Mouse (Mus musculus) urinary bladder, postnatal 14 days (tissue): ENCODE measurements around the gene Lsm2.

Source experiments
- DNase-seq: peaks from one replicate; pipeline ENCODE4 v3.0.0; 2021; ENCODE audit warnings: low spot score

Gene Lsm2

GRCm38 (mm10) chr17:35015296-35015695 is 33.6 kb downstream of the Lsm2 start:
- no peak for DNase-seq

- peak; percentile 72 for DNase-seq
Measured at GRCm38 (mm10) chr17:35016376-35016775, 34.7 kb downstream of the Lsm2 start, which contains the start of gene Vwa7. TSS of gene Vwa7 (plus strand) at chr17:35016579.

GRCm38 (mm10) chr17:35016791-35017705 is 35.4 kb downstream of the Lsm2 start:
- no peak for DNase-seq

GRCm38 (mm10) chr17:35017706-35018030 is 36.0 kb downstream of the Lsm2 start:
- no peak for DNase-seq

GRCm38 (mm10) chr17:35018171-35018570 is 36.5 kb downstream of the Lsm2 start:
- DNase-seq = no peak

- DNase-seq = no peak
Measured at GRCm38 (mm10) chr17:35019894-35020293, 38.2 kb downstream of the Lsm2 start.

- DNase-seq = no peak
Measured at GRCm38 (mm10) chr17:35020551-35020950, 38.9 kb downstream of the Lsm2 start.

GRCm38 (mm10) chr17:35021163-35021808 is 39.6 kb downstream of the Lsm2 start:
- DNase-seq = peak; percentile 89

GRCm38 (mm10) chr17:35021842-35022477 is 40.3 kb downstream of the Lsm2 start:
- no peak for DNase-seq

GRCm38 (mm10) chr17:35022541-35023060 is 40.9 kb downstream of the Lsm2 start:
- DNase-seq = no peak

GRCm38 (mm10) chr17:35023221-35023620 is 41.6 kb downstream of the Lsm2 start:
- no peak for DNase-seq

GRCm38 (mm10) chr17:35023756-35024155 is 42.1 kb downstream of the Lsm2 start:
- DNase-seq = no peak

- DNase-seq = no peak
Measured at GRCm38 (mm10) chr17:35024261-35024660, 42.6 kb downstream of the Lsm2 start.

- DNase-seq = no peak
Measured at GRCm38 (mm10) chr17:35024691-35025488, 43.2 kb downstream of the Lsm2 start.

- no peak for DNase-seq
Measured at GRCm38 (mm10) chr17:35026206-35026605, 44.5 kb downstream of the Lsm2 start.

- DNase-seq = no peak
Measured at GRCm38 (mm10) chr17:35027277-35028068, 45.8 kb downstream of the Lsm2 start, which contains the start of gene Sapcd1. TSS of gene Sapcd1 (minus strand) at chr17:35028016.

GRCm38 (mm10) chr17:35028315-35028714 is 46.7 kb downstream of the Lsm2 start:
- DNase-seq = no peak

- no peak for DNase-seq
Measured at GRCm38 (mm10) chr17:35029691-35030532, 48.2 kb downstream of the Lsm2 start.

GRCm38 (mm10) chr17:35031272-35031671 is 49.6 kb downstream of the Lsm2 start:
- DNase-seq = no peak

- no peak for DNase-seq
Measured at GRCm38 (mm10) chr17:35031880-35032279, 50.2 kb downstream of the Lsm2 start.
